Mouse (Mus musculus) limb, embryonic 10.5 days (tissue): ENCODE results near the gene Spocd1. TPM values are rescaled to one million over a fixed set of nuclear protein-coding genes. Genes with fewer than 3 reads are reported as not detected.
A peak's percentile ranks its signal among the peaks of the same experiment; 100 is the strongest.
"Not testable (repeated sequence)": the region's sequence is repeated elsewhere in the genome, so short reads cannot be mapped to it uniquely, and the experiment has no call there.

Source experiments
- DNase-seq: peaks from one replicate; pipeline ENCODE4 v3.0.0-alpha.2; 2017; ENCODE audit warnings: low spot score
- H3K27ac ChIP-seq: fragments of 300-500 bp; sonication (generic); 2 replicates; pipeline ENCODE4 v1.5.1; 2016; ENCODE audit warnings: mild to moderate bottlenecking
- H3K27me3 ChIP-seq: fragments of 300-500 bp; sonication (generic); 2 replicates; pipeline ENCODE4 v1.6.1; 2016; ENCODE audit warnings: low read depth, mild to moderate bottlenecking; ENCODE audit not compliant: poor library complexity, severe bottlenecking
- H3K36me3 ChIP-seq: fragments of 300-500 bp; sonication (generic); 2 replicates; pipeline ENCODE4 v1.6.1; 2016; ENCODE audit warnings: mild to moderate bottlenecking, moderate library complexity
- H3K4me1 ChIP-seq: fragments of 300-500 bp; sonication (generic); 2 replicates; pipeline ENCODE4 v1.6.1; 2016
- H3K4me3 ChIP-seq: fragments of 300-500 bp; sonication (generic); 2 replicates; pipeline ENCODE4 v1.5.1; 2016; ENCODE audit warnings: mild to moderate bottlenecking, moderate library complexity
- H3K9me3 ChIP-seq: fragments of 300-500 bp; sonication (generic); replicated peaks from 2 replicates; pipeline ENCODE4 v1.6.1; 2016; ENCODE audit warnings: mild to moderate bottlenecking
- WGBS: fragments of 180-500 bp; shearing (Covaris S2); methylation state at CpG from one replicate; pipeline ENCODE4 v1.1.7; 2016; 5-methylcytosine and 5-hydroxymethylcytosine counted together
- polyA plus RNA-seq: library from polyadenylated mRNA; unstranded; fragments of >200 nt; fragmentation: Nextera tagmentation; extraction: Ambion mirVana; gene quantifications from 2 replicates; pipeline ENCODE4 v1.2.1, GENCODE M21; 2016

Spocd1 gene
- 0.06 TPM in 1 of 2 replicates, not detected in the other for polyA plus RNA-seq

- peaks cover 11% of the 10 kb centered on the region for H3K4me1 ChIP-seq
- no peaks in the 10 kb centered on the region for H3K36me3 ChIP-seq
- no peak within 1 kb of the TSS for H3K27ac ChIP-seq
- no peaks in the 10 kb centered on the region for H3K27me3 ChIP-seq
- peak within 1 kb of the TSS; percentile 33 for H3K4me3 ChIP-seq
- 46% methylated on average over 4 of the region's 4 CpGs for WGBS
- H3K9me3 ChIP-seq = 0 out of 2 replicates have a peak, but pooled peaks cover 3% of the 10 kb centered on the region
- DNase-seq = no peak
These were observed at the start of gene Spocd1 for GRCm38 (mm10) chr4:129928949-129929348. Gene Spocd1 (plus strand): TSS chr4:129929249.

- H3K9me3 ChIP-seq = no peaks in the 10 kb centered on the region
- H3K27ac ChIP-seq = no peak overlapping the region
- H3K4me1 ChIP-seq = peaks cover 45% of the 10 kb centered on the region
- no peak overlapping the region for H3K4me3 ChIP-seq
- DNase-seq = no peak
- no peaks in the 10 kb centered on the region for H3K27me3 ChIP-seq
- H3K36me3 ChIP-seq = no peaks in the 10 kb centered on the region
- 88% methylated on average over 7 of the region's 7 CpGs for WGBS
These were observed 48.4 kb upstream of the Spocd1 start for GRCm38 (mm10) chr4:129880615-129881014.

- Histone ChIP-seq H3K27ac (peak overlapping the region; percentile 12; the same call in 1 of the 2 replicates), H3K4me3 (no peak overlapping the region), H3K36me3 (no peaks in the 10 kb centered on the region), H3K4me1 (peaks cover 43% of the 10 kb centered on the region), H3K9me3 (no peaks in the 10 kb centered on the region), H3K27me3 (no peaks in the 10 kb centered on the region)
- WGBS = 30% methylated on average over 3 of the region's 3 CpGs
- DNase-seq = no peak
These were observed 47.4 kb upstream of the Spocd1 start for GRCm38 (mm10) chr4:129881661-129882060.

GRCm38 (mm10) chr4:129882555-129883293 is 46.3 kb upstream of the Spocd1 start:
- Histone ChIP-seq H3K36me3 (no peaks in the 10 kb centered on the region), H3K4me1 (peaks cover 33% of the 10 kb centered on the region), H3K4me3 (peak overlapping the region; percentile 0; the same call in 1 of the 2 replicates), H3K27ac (peak overlapping the region; percentile 56), H3K9me3 (no peaks in the 10 kb centered on the region), H3K27me3 (no peaks in the 10 kb centered on the region)
- no peak for DNase-seq
- 49% methylated on average over 11 of the region's 11 CpGs for WGBS

GRCm38 (mm10) chr4:129884041-129884930 is 44.8 kb upstream of the Spocd1 start:
- DNase-seq = no peak

GRCm38 (mm10) chr4:129889661-129890060 is 39.4 kb upstream of the Spocd1 start:
- no peak for DNase-seq
- WGBS = 77% methylated on average over 10 of the region's 10 CpGs
- Histone ChIP-seq H3K9me3 (no peaks in the 10 kb centered on the region), H3K4me3 (no peak overlapping the region), H3K27me3 (no peaks in the 10 kb centered on the region), H3K27ac (no peak overlapping the region), H3K4me1 (no peaks in the 10 kb centered on the region), H3K36me3 (no peaks in the 10 kb centered on the region)

More at GRCm38 (mm10) chr4:129884041-129884930, 44.8 kb upstream of the Spocd1 start:
- Histone ChIP-seq H3K4me3 (no peak overlapping the region; the same call in 1 of the 2 replicates), H3K27ac (no peak overlapping the region), H3K9me3 (no peaks in the 10 kb centered on the region), H3K4me1 (peaks cover 22% of the 10 kb centered on the region), H3K27me3 (no peaks in the 10 kb centered on the region), H3K36me3 (no peaks in the 10 kb centered on the region)
- 81% methylated on average over 12 of the region's 12 CpGs for WGBS

- no peak for DNase-seq
- Histone ChIP-seq H3K27me3 (no peaks in the 10 kb centered on the region), H3K36me3 (no peaks in the 10 kb centered on the region), H3K27ac (no peak overlapping the region), H3K4me3 (no peak overlapping the region), H3K4me1 (no peaks in the 10 kb centered on the region), H3K9me3 (no peaks in the 10 kb centered on the region)
- 85% methylated on average over 7 of the region's 7 CpGs for WGBS
These were observed 39.0 kb upstream of the Spocd1 start for GRCm38 (mm10) chr4:129890094-129890493.

- Histone ChIP-seq H3K9me3 (no peaks in the 10 kb centered on the region), H3K27ac (no peak overlapping the region), H3K27me3 (no peaks in the 10 kb centered on the region), H3K4me1 (0 out of 2 replicates have a peak, but pooled peaks cover 5% of the 10 kb centered on the region), H3K36me3 (no peaks in the 10 kb centered on the region), H3K4me3 (no peak overlapping the region)
- no peak for DNase-seq
- WGBS = 89% methylated on average over 3 of the region's 3 CpGs
These were observed 34.2 kb upstream of the Spocd1 start for GRCm38 (mm10) chr4:129894861-129895260.

- H3K4me3 ChIP-seq, H3K36me3 ChIP-seq, H3K9me3 ChIP-seq, DNase-seq, H3K4me1 ChIP-seq, H3K27ac ChIP-seq, H3K27me3 ChIP-seq: not testable (repeated sequence)
- 95% methylated on average over 18 of the region's 18 CpGs for WGBS
These were observed 30.2 kb upstream of the Spocd1 start for GRCm38 (mm10) chr4:129898815-129899214.

- 85% methylated on average over 4 of the region's 4 CpGs for WGBS
- Histone ChIP-seq H3K27ac (no peak overlapping the region), H3K4me1 (peaks cover 19% of the 10 kb centered on the region), H3K27me3 (no peaks in the 10 kb centered on the region), H3K4me3 (no peak overlapping the region), H3K9me3 (no peaks in the 10 kb centered on the region), H3K36me3 (no peaks in the 10 kb centered on the region)
- DNase-seq = no peak
These were observed 26.7 kb upstream of the Spocd1 start for GRCm38 (mm10) chr4:129902394-129902793.

GRCm38 (mm10) chr4:129903577-129903976 is 25.5 kb upstream of the Spocd1 start:
- DNase-seq = no peak
- Histone ChIP-seq H3K4me1 (peaks cover 23% of the 10 kb centered on the region), H3K9me3 (no peaks in the 10 kb centered on the region), H3K27ac (no peak overlapping the region), H3K27me3 (no peaks in the 10 kb centered on the region), H3K4me3 (no peak overlapping the region), H3K36me3 (no peaks in the 10 kb centered on the region)
- WGBS = 67% methylated on average over 3 of the region's 3 CpGs

- no peak for DNase-seq
- no peaks in the 10 kb centered on the region for H3K27me3 ChIP-seq
- 0 out of 2 replicates have a peak overlapping the region, but pooled peaks have one; percentile 17 for H3K27ac ChIP-seq
- 78% methylated on average over 3 of the region's 3 CpGs for WGBS
- H3K4me1 ChIP-seq = peaks cover 34% of the 10 kb centered on the region
- no peaks in the 10 kb centered on the region for H3K36me3 ChIP-seq
- no peaks in the 10 kb centered on the region for H3K9me3 ChIP-seq
- no peak overlapping the region for H3K4me3 ChIP-seq
These were observed 24.0 kb upstream of the Spocd1 start for GRCm38 (mm10) chr4:129905032-129905431.

GRCm38 (mm10) chr4:129906016-129906415 is 23.0 kb upstream of the Spocd1 start:
- Histone ChIP-seq H3K27me3 (no peaks in the 10 kb centered on the region), H3K4me3 (no peak overlapping the region), H3K4me1 (peaks cover 37% of the 10 kb centered on the region), H3K36me3 (no peaks in the 10 kb centered on the region), H3K9me3 (no peaks in the 10 kb centered on the region), H3K27ac (no peak overlapping the region)
- DNase-seq = no peak
- WGBS = 51% methylated on average over 13 of the region's 13 CpGs
